Mouse (Mus musculus) bone marrow, adult 2 months (tissue): ENCODE measurements around the gene Cox4i2.

Experiments
- CTCF ChIP-seq: fragments of 200-500 bp; IDR thresholded peaks from 2 replicates; pipeline ENCODE4 v1.5.1; 2011; ENCODE audit warnings: low read length, control low read depth; ENCODE audit not compliant: control insufficient read depth, insufficient read depth
- POLR2A ChIP-seq: fragments of 200-500 bp; IDR thresholded peaks from 2 replicates; pipeline ENCODE4 v1.6.1; 2011; ENCODE audit warnings: low read depth, mild to moderate bottlenecking, control low read depth, low read length, borderline replicate concordance; ENCODE audit not compliant: control insufficient read depth

DNA sequence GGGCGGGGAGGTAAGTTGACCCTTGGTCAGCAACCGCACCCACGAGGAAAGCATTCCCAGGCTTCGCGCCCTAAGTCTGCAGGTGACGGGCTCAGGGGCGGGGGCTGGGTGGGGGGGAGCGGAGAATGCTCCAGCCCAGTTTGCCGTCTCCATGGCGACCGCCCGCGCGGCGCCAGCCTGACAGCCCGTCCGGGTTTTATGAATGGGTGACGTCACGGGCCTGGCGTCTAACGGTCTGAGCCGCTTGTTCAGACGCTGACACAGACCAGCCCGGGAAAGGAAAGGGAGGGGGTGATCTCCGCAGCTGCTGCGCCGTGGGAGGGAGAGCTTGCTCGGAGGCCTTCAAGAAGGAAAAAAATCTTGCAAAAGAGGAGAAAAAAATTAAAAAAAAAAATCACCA is 19.0 kb upstream of the Cox4i2 start:
- no peak for TF ChIP-seq POLR2A
- TF ChIP-seq CTCF: no peak
